Mouse (Mus musculus) heart, adult 11 months (tissue): Measurements from ENCODE around the gene Agk.
A peak's percentile ranks its signal among the peaks of the same experiment; 100 is the strongest.

Experiments used
- DNase-seq: peaks from one replicate; pipeline ENCODE4 v3.0.0; 2022

Gene Agk

GRCm38 (mm10) chr6:40324897-40325841, at the start of gene Agk:
TSS of gene Agk (plus strand) at chr6:40325172.
- DNase-seq, result peak; percentile 97

GRCm38 (mm10) chr6:40300707-40301106, 24.3 kb upstream of the Agk start:
- DNase-seq, result no peak

- DNase-seq, result peak; percentile 50
Measured at GRCm38 (mm10) chr6:40303379-40303778, 21.6 kb upstream of the Agk start.

GRCm38 (mm10) chr6:40304972-40305371, 20.0 kb upstream of the Agk start:
- peak; percentile 29 for DNase-seq

GRCm38 (mm10) chr6:40326341-40326740, 1.4 kb downstream of the Agk start:
- no peak for DNase-seq

- no peak for DNase-seq
Measured at GRCm38 (mm10) chr6:40333497-40333896, 8.5 kb downstream of the Agk start.

GRCm38 (mm10) chr6:40336735-40337731, 12.1 kb downstream of the Agk start:
- peak; percentile 60 for DNase-seq

GRCm38 (mm10) chr6:40346959-40347771, 22.2 kb downstream of the Agk start:
- peak; percentile 97 for DNase-seq

- DNase-seq, result no peak
Measured at GRCm38 (mm10) chr6:40347772-40348111, 22.8 kb downstream of the Agk start.

- no peak for DNase-seq
Measured at GRCm38 (mm10) chr6:40350041-40350440, 25.1 kb downstream of the Agk start.

GRCm38 (mm10) chr6:40350856-40351255, 25.9 kb downstream of the Agk start:
- no peak for DNase-seq

GRCm38 (mm10) chr6:40353360-40353759, 28.4 kb downstream of the Agk start:
- no peak for DNase-seq

- DNase-seq, result no peak
Measured at GRCm38 (mm10) chr6:40371031-40371430, 46.1 kb downstream of the Agk start.

GRCm38 (mm10) chr6:40380181-40380580, 55.2 kb downstream of the Agk start:
- DNase-seq, result no peak

- DNase-seq, result no peak
Measured at GRCm38 (mm10) chr6:40381908-40382307, 56.9 kb downstream of the Agk start.

- DNase-seq, result no peak
Measured at GRCm38 (mm10) chr6:40385682-40386081, 60.7 kb downstream of the Agk start.

- DNase-seq, result no peak
Measured at GRCm38 (mm10) chr6:40388660-40389059, 63.7 kb downstream of the Agk start.

GRCm38 (mm10) chr6:40390975-40391374, 66.0 kb downstream of the Agk start:
- DNase-seq, result peak; percentile 42

- peak; percentile 90 for DNase-seq
Measured at GRCm38 (mm10) chr6:40393213-40393612, 68.2 kb downstream of the Agk start.

GRCm38 (mm10) chr6:40402031-40402430, 77.1 kb downstream of the Agk start:
- DNase-seq, result peak; percentile 29

GRCm38 (mm10) chr6:40403640-40404285, 78.8 kb downstream of the Agk start:
- DNase-seq, result peak; percentile 68

- DNase-seq, result peak; percentile 34
Measured at GRCm38 (mm10) chr6:40411085-40411484, 86.1 kb downstream of the Agk start.
